ENCODE assay signal across 9 mouse cellular contexts in the genomic region with DNA sequence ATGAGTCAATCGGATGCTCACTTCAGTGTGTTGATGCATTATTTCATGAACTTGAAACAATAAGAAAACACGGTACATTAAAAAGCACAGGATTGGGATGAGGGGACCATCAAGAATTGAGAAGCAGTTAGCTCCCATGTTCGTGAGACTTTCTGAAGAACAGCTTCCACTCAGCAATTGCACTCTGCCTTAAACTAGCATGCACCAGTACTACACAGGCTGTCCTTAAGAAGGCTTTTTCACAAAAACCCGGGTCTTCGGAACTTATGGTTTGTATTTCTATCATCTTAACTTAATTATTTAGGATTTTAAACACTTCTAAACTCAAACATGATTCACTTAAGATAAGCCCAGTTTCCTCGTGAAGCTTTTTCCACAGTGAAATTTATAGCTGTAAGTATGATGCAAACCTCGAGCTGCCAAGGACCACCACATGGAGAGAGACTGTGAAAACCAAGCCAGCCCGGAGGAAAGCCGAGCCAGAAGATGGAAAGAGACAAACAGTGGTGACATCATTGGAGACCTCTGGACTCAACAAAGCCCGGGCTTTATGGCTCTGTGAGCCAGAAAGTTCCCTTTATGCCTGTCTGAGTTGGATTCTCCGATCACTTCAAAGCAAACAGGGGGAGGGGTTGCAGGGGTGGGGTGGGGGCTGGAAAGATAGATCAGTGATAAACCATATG.
DNase-seq lines count a peak whose midpoint lies in the region; ATAC-seq and TF ChIP-seq lines count a peak whose summit lies in the region.
"Had no signal": no experiment of that assay in that cellular context is flagged by ENCODE, and none has a peak within 500 bp of the region (broad histone marks: within the 10 kb centered on the region; RNA-seq: fewer than 3 reads in every experiment).

No protein-coding gene starts in this region.

- H3K9me3 ChIP-seq in embryonic facial prominence, embryonic 11.5 days (replicated peaks; ENCODE audit: control insufficient read depth, low read length), result no peaks in the 10 kb centered on the region
- no peaks in the 10 kb centered on the region for H3K9me3 ChIP-seq in embryonic facial prominence, embryonic 10.5 days
- H3K9me3 ChIP-seq in kidney, embryonic 16.5 days (ENCODE audit: low read length), result no peaks in the 10 kb centered on the region
- H3K9me3 ChIP-seq in intestine, postnatal 0 days (ENCODE audit: control insufficient read depth), result no peaks in the 10 kb centered on the region
- H3K9me3 ChIP-seq: heart, embryonic 13.5 days had no signal

- no peak overlapping the region for H3K4me3 ChIP-seq in embryonic facial prominence, embryonic 11.5 days (ENCODE audit: low read depth, low read length)
- no peak overlapping the region for H3K4me3 ChIP-seq in embryonic facial prominence, embryonic 10.5 days
- H3K4me3 ChIP-seq in kidney, embryonic 16.5 days (ENCODE audit: low read length), result no peak overlapping the region
- no peak overlapping the region for H3K4me3 ChIP-seq in kidney, adult 2 months (ENCODE audit: insufficient read depth, low read depth, low read length)
- H3K4me3 ChIP-seq in intestine, postnatal 0 days (ENCODE audit: low read depth, low read length), result no peak overlapping the region
- H3K4me3 ChIP-seq: heart, embryonic 13.5 days had no signal

- 53% methylated on average over 11 of the region's 11 CpGs for WGBS in embryonic facial prominence, embryonic 11.5 days
- WGBS in embryonic facial prominence, embryonic 10.5 days, result 66% methylated on average over 11 of the region's 11 CpGs
- WGBS in kidney, embryonic 16.5 days, result 40% methylated on average over 11 of the region's 11 CpGs
- 58% methylated on average over 11 of the region's 11 CpGs for WGBS in kidney, adult 2 months
- WGBS in intestine, postnatal 0 days, result 33% methylated on average over 11 of the region's 11 CpGs

- H3K9ac ChIP-seq in embryonic facial prominence, embryonic 11.5 days (replicated peaks; ENCODE audit: low read length), result no peak overlapping the region
- no peak overlapping the region for H3K9ac ChIP-seq in kidney, embryonic 16.5 days (replicated peaks; ENCODE audit: low read length)
- H3K9ac ChIP-seq in intestine, postnatal 0 days (ENCODE audit: low read depth, low read length), result no peak overlapping the region
- H3K9ac ChIP-seq: heart, embryonic 13.5 days had no signal

- H3K4me1 ChIP-seq in embryonic facial prominence, embryonic 11.5 days (ENCODE audit: control insufficient read depth, insufficient read depth, low read length), result no peaks in the 10 kb centered on the region
- H3K4me1 ChIP-seq in embryonic facial prominence, embryonic 10.5 days, result peaks cover 11% of the 10 kb centered on the region
- peaks cover 15% of the 10 kb centered on the region for H3K4me1 ChIP-seq in kidney, embryonic 16.5 days (ENCODE audit: insufficient read depth, low read length)
- H3K4me1 ChIP-seq in kidney, adult 2 months (ENCODE audit: control insufficient read depth, insufficient read depth, low read length), result peaks cover 2% of the 10 kb centered on the region; the same call in 1 of the 2 replicates
- H3K4me1 ChIP-seq in intestine, postnatal 0 days (replicated peaks; ENCODE audit: control insufficient read depth, insufficient read depth, low read length), result no peaks in the 10 kb centered on the region

- 0 out of 2 replicates have a peak, but pooled peaks have one; percentile 48 for ATAC-seq in embryonic facial prominence, embryonic 11.5 days (replicated peaks; ENCODE audit: insufficient number of reproducible peaks, low FRiP score, low TSS enrichment, low read depth)
- peak; percentile 88 for ATAC-seq in kidney, embryonic 16.5 days (ENCODE audit: low FRiP score, low TSS enrichment)
- peak; percentile 81 for ATAC-seq in intestine, postnatal 0 days
- no peak for ATAC-seq in megakaryocyte-erythroid progenitor cell, adult 5-6 weeks (replicated peaks; ENCODE audit: low FRiP score, low TSS enrichment, poor library complexity, severe bottlenecking)

- H3K27me3 ChIP-seq in embryonic facial prominence, embryonic 11.5 days (ENCODE audit: control insufficient read depth, insufficient read depth, low read length), result no peaks in the 10 kb centered on the region
- no peaks in the 10 kb centered on the region for H3K27me3 ChIP-seq in embryonic facial prominence, embryonic 10.5 days (replicated peaks; ENCODE audit: low read depth, poor library complexity, severe bottlenecking)
- no peaks in the 10 kb centered on the region for H3K27me3 ChIP-seq in kidney, embryonic 16.5 days (ENCODE audit: insufficient read depth, low read length)
- H3K27me3 ChIP-seq in kidney, adult 2 months (replicated peaks; ENCODE audit: control insufficient read depth, insufficient read depth, low read length), result no peaks in the 10 kb centered on the region
- no peaks in the 10 kb centered on the region for H3K27me3 ChIP-seq in intestine, postnatal 0 days (replicated peaks; ENCODE audit: control insufficient read depth, insufficient read depth, low read length)
- H3K27me3 ChIP-seq: heart, embryonic 13.5 days had no signal

- H3K4me2 ChIP-seq in embryonic facial prominence, embryonic 11.5 days (ENCODE audit: low read depth, low read length), result no peak overlapping the region
- no peak overlapping the region for H3K4me2 ChIP-seq in kidney, embryonic 16.5 days (replicated peaks; ENCODE audit: low read depth, low read length)
- H3K4me2 ChIP-seq in intestine, postnatal 0 days (replicated peaks; ENCODE audit: low read depth), result no peak overlapping the region
- H3K4me2 ChIP-seq: heart, embryonic 13.5 days had no signal

- H3K27ac ChIP-seq in embryonic facial prominence, embryonic 11.5 days (replicated peaks; ENCODE audit: low read depth, low read length), result no peak overlapping the region
- no peak overlapping the region for H3K27ac ChIP-seq in embryonic facial prominence, embryonic 10.5 days (replicated peaks)
- no peak overlapping the region for H3K27ac ChIP-seq in kidney, embryonic 16.5 days (ENCODE audit: low read length)
- no peak overlapping the region for H3K27ac ChIP-seq in kidney, adult 2 months (ENCODE audit: insufficient read depth, low read depth, low read length)
- H3K27ac ChIP-seq in intestine, postnatal 0 days (ENCODE audit: low read depth, low read length), result no peak overlapping the region
- H3K27ac ChIP-seq: heart, embryonic 13.5 days had no signal

- no peaks in the 10 kb centered on the region for H3K36me3 ChIP-seq in embryonic facial prominence, embryonic 11.5 days (replicated peaks; ENCODE audit: control insufficient read depth, insufficient read depth, low read depth, low read length)
- H3K36me3 ChIP-seq in embryonic facial prominence, embryonic 10.5 days (replicated peaks), result no peaks in the 10 kb centered on the region
- H3K36me3 ChIP-seq in kidney, embryonic 16.5 days (ENCODE audit: insufficient read depth, low read length), result no peaks in the 10 kb centered on the region
- H3K36me3 ChIP-seq in kidney, adult 2 months (ENCODE audit: control insufficient read depth, insufficient read depth, low read length), result no peaks in the 10 kb centered on the region
- H3K36me3 ChIP-seq in intestine, postnatal 0 days (ENCODE audit: control insufficient read depth, insufficient read depth), result no peaks in the 10 kb centered on the region
- H3K36me3 ChIP-seq: heart, embryonic 13.5 days had no signal

- no peak for TF ChIP-seq POLR2A in kidney, adult 2 months (IDR thresholded peaks at IDR 0.05; ENCODE audit: low read depth, low read length)

- TF ChIP-seq CTCF in kidney, adult 2 months (conservative IDR thresholded peaks at IDR 0.05; ENCODE audit: insufficient read depth, insufficient read length, low read depth, low read length), result no peak
- no peak for TF ChIP-seq CTCF in intestine, postnatal 0 days (IDR thresholded peaks at IDR 0.05; ENCODE audit: low read depth)

- peak; percentile 36 for DNase-seq in embryonic facial prominence, embryonic 11.5 days (ENCODE audit: low spot score)
- no peak for DNase-seq in embryonic facial prominence, embryonic 10.5 days (ENCODE audit: low spot score)
- DNase-seq in kidney, adult 2 months, result no peak
- peak; percentile 74 for DNase-seq in NIH3T3 (ENCODE audit: low read depth)
- DNase-seq in left cerebral cortex, adult 9 months (ENCODE audit: low spot score in 2 of 2), result no peak

Comparison
In these comparisons a context has a peak if more than half of its experiments do, and no peak if none do; other contexts are left out.
1. DNase-seq: peak in embryonic facial prominence, embryonic 11.5 days (single experiment) and NIH3T3 (single experiment); none in embryonic facial prominence, embryonic 10.5 days (single experiment), kidney, adult 2 months (single experiment) and left cerebral cortex, adult 9 months (0 of 2).